Mouse (Mus musculus) ES-Bruce4 (cell line): ENCODE data around the gene Zmynd10.

ENCODE experiments used
- CTCF ChIP-seq: IDR thresholded peaks from one replicate; pipeline ENCODE4 v1.8.1; 2011; ENCODE audit warnings: low read depth, low read length
- EP300 ChIP-seq: IDR thresholded peaks from 2 replicates; pipeline ENCODE4 v1.6.1; 2011; ENCODE audit warnings: low read depth, low read length; ENCODE audit not compliant: insufficient read depth
- POLR2A ChIP-seq: IDR thresholded peaks from one replicate; pipeline ENCODE4 v1.8.1; 2011; ENCODE audit warnings: low read length; ENCODE audit not compliant: insufficient read depth

DNA sequence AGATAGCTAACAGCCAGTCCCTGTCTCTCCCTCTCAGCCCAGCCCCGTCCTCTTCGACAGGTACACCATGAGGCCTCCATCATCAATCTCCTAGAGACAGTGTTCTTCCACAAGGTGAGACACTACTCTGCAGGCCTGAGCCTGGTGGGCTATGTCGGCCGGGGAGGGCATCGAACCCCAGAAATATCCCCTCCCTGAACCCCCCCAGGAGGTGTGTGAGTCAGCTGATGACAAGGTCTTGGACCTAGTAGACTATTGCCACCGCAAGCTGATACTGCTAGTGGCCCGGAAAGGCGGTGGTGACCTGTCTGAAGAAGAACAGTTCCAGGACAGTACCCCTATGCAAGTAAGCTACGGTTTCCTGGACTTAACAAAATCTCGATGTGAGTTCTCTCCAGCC is 1.7 kb downstream of the Zmynd10 start:
- TF ChIP-seq EP300 (no peak), CTCF (no peak), POLR2A (no peak)
